ENCODE assay signal across 13 mouse cellular contexts in genomic region chr3:39978916-39979679, GRCm38 (mm10).
DNase-seq lines count a peak whose midpoint lies in the region; ATAC-seq and TF ChIP-seq lines count a peak whose summit lies in the region.
"Had no signal": no experiment of that assay in that cellular context is flagged by ENCODE, and none has a peak within 500 bp of the region (broad histone marks: within the 10 kb centered on the region; RNA-seq: fewer than 3 reads in every experiment).

No protein-coding gene starts in this region.

- H3K4me3 ChIP-seq in lung, embryonic 14.5 days (ENCODE audit: low read depth, low read length) = no peak overlapping the region
- H3K4me3 ChIP-seq in lung, postnatal 0 days (ENCODE audit: low read depth, low read length) = no peak overlapping the region
- no peak overlapping the region for H3K4me3 ChIP-seq in ES-E14 (ENCODE audit: insufficient read depth in 1 of 2, low read depth in 1 of 2, low read length in 2 of 2, poor library complexity in 1 of 2, severe bottlenecking in 1 of 2)
- H3K4me3 ChIP-seq: heart, adult 2 months; midbrain, embryonic 12.5 days had no signal

- ATAC-seq in lung, embryonic 14.5 days (ENCODE audit: insufficient read depth) = no peak; the same call in 1 of the 2 replicates
- ATAC-seq in lung, postnatal 0 days = no peak
- ATAC-seq: hindbrain, embryonic 16.5 days had no signal

- no peak overlapping the region for H3K4me2 ChIP-seq in lung, embryonic 14.5 days
- H3K4me2 ChIP-seq in lung, postnatal 0 days (replicated peaks; ENCODE audit: low read depth, low read length) = no peak overlapping the region
- H3K4me2 ChIP-seq: midbrain, embryonic 12.5 days had no signal

- no peaks in the 10 kb centered on the region for H3K9me3 ChIP-seq in lung, embryonic 14.5 days (ENCODE audit: low read depth, low read length)
- no peaks in the 10 kb centered on the region for H3K9me3 ChIP-seq in lung, postnatal 0 days (ENCODE audit: low read length)
- no peaks in the 10 kb centered on the region for H3K9me3 ChIP-seq in ES-E14 (ENCODE audit: control insufficient read depth, insufficient read depth, low read depth, low read length)
- H3K9me3 ChIP-seq: G1E; midbrain, embryonic 12.5 days had no signal

- DNase-seq in lung, embryonic 14.5 days = peak; percentile 4
- no peak for DNase-seq in lung, postnatal 0 days (ENCODE audit: low spot score)
- peak; percentile 22 for DNase-seq in ES-E14 (ENCODE audit: low read depth, low spot score)
- DNase-seq in adrenal gland, adult 2 months = peak; percentile 60
- peak; percentile 4 for DNase-seq in induced T-regulatory cell, adult 2 months (ENCODE audit: low read depth)
- DNase-seq in frontal cortex, postnatal 10 days (ENCODE audit: low spot score in 2 of 2) = no peak
- DNase-seq in layer of hippocampus, postnatal 10 days (ENCODE audit: low spot score in 2 of 2) = no peak
- DNase-seq: cerebellum, adult 11 months; heart, adult 2 months; heart, postnatal 10 days had no signal

- H3K27ac ChIP-seq in lung, embryonic 14.5 days (ENCODE audit: low read depth) = no peak overlapping the region
- no peak overlapping the region for H3K27ac ChIP-seq in lung, postnatal 0 days (ENCODE audit: low read length)
- H3K27ac ChIP-seq in ES-E14 (ENCODE audit: insufficient read depth, low read depth, low read length, poor library complexity, severe bottlenecking) = peak overlapping the region; percentile 87
- H3K27ac ChIP-seq: heart, adult 2 months; midbrain, embryonic 12.5 days had no signal

- no peak for TF ChIP-seq EP300 in lung, postnatal 0 days (IDR thresholded peaks at IDR 0.05)

- no peaks in the 10 kb centered on the region for H3K27me3 ChIP-seq in lung, embryonic 14.5 days (ENCODE audit: insufficient read depth, low read length)
- no peaks in the 10 kb centered on the region for H3K27me3 ChIP-seq in lung, postnatal 0 days (replicated peaks; ENCODE audit: insufficient read depth, low read length)
- H3K27me3 ChIP-seq: midbrain, embryonic 12.5 days had no signal

- H3K4me1 ChIP-seq in lung, embryonic 14.5 days (ENCODE audit: insufficient read depth) = no peaks in the 10 kb centered on the region
- no peaks in the 10 kb centered on the region for H3K4me1 ChIP-seq in lung, postnatal 0 days (ENCODE audit: insufficient read depth, low read depth, low read length)
- peaks cover 0 to 11% of the 10 kb centered on the region in 2 experiments for H3K4me1 ChIP-seq in ES-E14 (ENCODE audit: control insufficient read depth in 2 of 2, insufficient read depth in 2 of 2, low read length in 2 of 2, poor library complexity in 1 of 2)
- H3K4me1 ChIP-seq: midbrain, embryonic 12.5 days had no signal

- no peak for TF ChIP-seq CTCF in lung, embryonic 14.5 days (IDR thresholded peaks at IDR 0.05; ENCODE audit: low read depth)
- no peak for TF ChIP-seq CTCF in lung, postnatal 0 days (IDR thresholded peaks at IDR 0.05)

- no peak overlapping the region for H3K9ac ChIP-seq in lung, embryonic 14.5 days
- no peak overlapping the region for H3K9ac ChIP-seq in lung, postnatal 0 days (replicated peaks; ENCODE audit: low read depth)
- H3K9ac ChIP-seq in ES-E14 (ENCODE audit: insufficient read depth, low read depth, low read length, poor library complexity, severe bottlenecking) = no peak overlapping the region
- H3K9ac ChIP-seq: midbrain, embryonic 12.5 days had no signal

- H3K36me3 ChIP-seq in lung, embryonic 14.5 days (ENCODE audit: insufficient read depth) = no peaks in the 10 kb centered on the region
- no peaks in the 10 kb centered on the region for H3K36me3 ChIP-seq in lung, postnatal 0 days (ENCODE audit: insufficient read depth, low read length)
- no peaks in the 10 kb centered on the region for H3K36me3 ChIP-seq in ES-E14 (ENCODE audit: control insufficient read depth, insufficient read depth, low read length, poor library complexity, severe bottlenecking)
- H3K36me3 ChIP-seq: G1E; midbrain, embryonic 12.5 days had no signal

- 16% methylated on average over 3 of the region's 3 CpGs for WGBS in lung, embryonic 14.5 days
- 19% methylated on average over 3 of the region's 3 CpGs for WGBS in lung, postnatal 0 days

- in situ Hi-C loops in ES-E14 (cut with MboI; ENCODE audit: low sequenced_read_pairs in 2 of 2, unreplicated experiment in 2 of 2) = no loop called here

TF ChIP-seq in ES-E14, 5 proteins besides CTCF, POLR2A, EP300 and RAD21:
- TF ChIP-seq HCFC1 (IDR thresholded peaks at IDR 0.05; ENCODE audit: borderline replicate concordance, insufficient read depth, low read length) (no peak), CHD2 (IDR thresholded peaks at IDR 0.05; ENCODE audit: low read depth, low read length) (no peak), ZC3H11A (IDR thresholded peaks at IDR 0.05; ENCODE audit: borderline replicate concordance, low read depth, low read length) (no peak), ZNF384 (IDR thresholded peaks at IDR 0.05; ENCODE audit: low read depth, low read length) (no peak), MAFK (IDR thresholded peaks at IDR 0.05; ENCODE audit: insufficient read depth, low read depth, low read length) (no peak)

Comparison
In these comparisons a context has a peak if more than half of its experiments do, and no peak if none do; other contexts are left out.
1. DNase-seq: peak in lung, embryonic 14.5 days (single experiment), ES-E14 (single experiment), adrenal gland, adult 2 months (single experiment) and induced T-regulatory cell, adult 2 months (single experiment); none in lung, postnatal 0 days (single experiment), frontal cortex, postnatal 10 days (0 of 2) and layer of hippocampus, postnatal 10 days (0 of 2).